Mouse (Mus musculus) MEL (cell line): ENCODE results near the gene Rinl. TPM values are rescaled to one million over a fixed set of nuclear protein-coding genes. Genes with fewer than 3 reads are reported as not detected.

Source experiments
- DNase-seq: peaks from one replicate; pipeline ENCODE4 v3.0.0; 2011; ENCODE audit warnings: low read depth, low spot score
- H3K27ac ChIP-seq: 2 replicates; pipeline ENCODE4 v1.5.1; 2012; ENCODE audit warnings: low read depth, mild to moderate bottlenecking, control low read depth, low read length, moderate library complexity; ENCODE audit not compliant: control insufficient read depth
- H3K27me3 ChIP-seq, 2 experiments: fragments of 150-350 bp in 1 of 2; sonication (generic) in 1 of 2; 2 replicates each; pipeline ENCODE4 v1.6.1; 2012; ENCODE audit warnings: low read length in 2 of 2, mild to moderate bottlenecking in 2 of 2, improper control_type of control experiment in 1 of 2, moderate library complexity in 1 of 2; ENCODE audit not compliant: insufficient read depth in 2 of 2, control insufficient read depth in 1 of 2
- H3K36me3 ChIP-seq, 2 experiments: 2 replicates each; pipeline ENCODE4 v1.6.1; 2012 to 2014; ENCODE audit warnings: low read length in 2 of 2, improper control_type of control experiment in 1 of 2, inconsistent platforms in 1 of 2, mild to moderate bottlenecking in 1 of 2; ENCODE audit not compliant: insufficient read depth in 2 of 2, control insufficient read depth in 1 of 2
- H3K4me1 ChIP-seq, 2 experiments: fragments of 150-350 bp in 1 of 2; sonication (generic) in 1 of 2; 2 replicates each; pipeline ENCODE4 v1.6.1; 2012; ENCODE audit warnings: low read length in 2 of 2, improper control_type of control experiment in 1 of 2, mild to moderate bottlenecking in 1 of 2; ENCODE audit not compliant: insufficient read depth in 2 of 2, control insufficient read depth in 1 of 2
- H3K4me3 ChIP-seq, 2 experiments: fragments of 150-350 bp in 1 of 2; sonication (generic) in 1 of 2; 2 replicates each; pipeline ENCODE4 v1.5.1; 2012; ENCODE audit warnings: low read depth in 2 of 2, low read length in 2 of 2, mild to moderate bottlenecking in 2 of 2, moderate library complexity in 2 of 2, control low read depth in 1 of 2, improper control_type of control experiment in 1 of 2; ENCODE audit not compliant: control insufficient read depth in 1 of 2, insufficient read depth in 1 of 2
- H3K79me2 ChIP-seq: 2 replicates; pipeline ENCODE4 v1.6.1; 2012; ENCODE audit warnings: mild to moderate bottlenecking, low read length, moderate library complexity; ENCODE audit not compliant: control insufficient read depth, poor library complexity, insufficient read depth
- H3K9ac ChIP-seq: 2 replicates; pipeline ENCODE4 v1.6.1; 2012; ENCODE audit warnings: low read depth, mild to moderate bottlenecking, control low read depth, low read length, moderate library complexity; ENCODE audit not compliant: control insufficient read depth, poor library complexity, severe bottlenecking
- H3K9me3 ChIP-seq: fragments of 150-350 bp; sonication (generic); replicated peaks from 2 replicates; pipeline ENCODE4 v1.6.1; 2012; ENCODE audit warnings: mild to moderate bottlenecking, low read length, improper control_type of control experiment, moderate library complexity; ENCODE audit not compliant: insufficient read depth
- CHD1 ChIP-seq: IDR thresholded peaks from 2 replicates; pipeline ENCODE4 v1.6.1; 2012; ENCODE audit warnings: low read depth, mild to moderate bottlenecking, inconsistent platforms, low read length, improper control_type of control experiment
- ELF1 ChIP-seq: IDR thresholded peaks from 2 replicates; pipeline ENCODE4 v1.6.1; 2014; ENCODE audit warnings: low read depth, mild to moderate bottlenecking, inconsistent platforms, low read length, improper control_type of control experiment, moderate library complexity
- EP300 ChIP-seq, 2 experiments: IDR thresholded peaks; 2 replicates each; pipeline ENCODE4 v1.6.1; 2011; ENCODE audit warnings: improper control_type of control experiment in 2 of 2, low read length in 2 of 2, low read depth in 1 of 2, mild to moderate bottlenecking in 1 of 2
- GATA1 ChIP-seq: IDR thresholded peaks from 2 replicates; pipeline ENCODE4 v1.6.1; 2011; ENCODE audit warnings: low read depth, low read length, improper control_type of control experiment
- HCFC1 ChIP-seq: IDR thresholded peaks from 2 replicates; pipeline ENCODE4 v1.6.1; 2012; ENCODE audit warnings: low read depth, mild to moderate bottlenecking, inconsistent platforms, low read length, improper control_type of control experiment, moderate library complexity
- MAFK ChIP-seq: IDR thresholded peaks from 2 replicates; pipeline ENCODE4 v1.6.1; 2011; ENCODE audit warnings: low read depth, mild to moderate bottlenecking, low read length, improper control_type of control experiment, borderline replicate concordance
- MEF2A ChIP-seq: IDR thresholded peaks from 2 replicates; pipeline ENCODE4 v1.6.1; 2014; ENCODE audit warnings: low read depth, mild to moderate bottlenecking, inconsistent platforms, low read length, improper control_type of control experiment; ENCODE audit not compliant: poor library complexity, insufficient replicate concordance, severe bottlenecking; ENCODE audit errors: extremely low read depth
- MXI1 ChIP-seq: IDR thresholded peaks from 2 replicates; pipeline ENCODE4 v1.6.1; 2011; ENCODE audit warnings: mild to moderate bottlenecking, low read depth, low read length, improper control_type of control experiment
- POLR2AphosphoS5 ChIP-seq: IDR thresholded peaks from 2 replicates; pipeline ENCODE4 v1.6.1; 2012; ENCODE audit warnings: low read depth, borderline replicate concordance, mild to moderate bottlenecking, inconsistent platforms, low read length, moderate library complexity, mixed read lengths
- SIN3A ChIP-seq: IDR thresholded peaks from 2 replicates; pipeline ENCODE4 v1.6.1; 2012; ENCODE audit warnings: low read length, improper control_type of control experiment, inconsistent platforms
- TAL1 ChIP-seq: IDR thresholded peaks from 2 replicates; pipeline ENCODE4 v1.6.1; 2012; ENCODE audit warnings: mild to moderate bottlenecking, inconsistent platforms, low read length, moderate library complexity, mixed read lengths
- TBP ChIP-seq: IDR thresholded peaks from 2 replicates; pipeline ENCODE4 v1.8.0; 2011; ENCODE audit warnings: low read depth, low read length, improper control_type of control experiment
- TCF12 ChIP-seq: IDR thresholded peaks from 2 replicates; pipeline ENCODE4 v1.6.1; 2014; ENCODE audit warnings: low read depth, mild to moderate bottlenecking, inconsistent platforms, low read length, improper control_type of control experiment, moderate library complexity
- ZKSCAN1 ChIP-seq: IDR thresholded peaks from 2 replicates; pipeline ENCODE4 v1.6.1; 2012; ENCODE audit warnings: low read depth, mild to moderate bottlenecking, inconsistent platforms, low read length, improper control_type of control experiment, moderate library complexity
- ZMIZ1 ChIP-seq: IDR thresholded peaks from 2 replicates; pipeline ENCODE4 v1.6.1; 2012; ENCODE audit warnings: low read depth, mild to moderate bottlenecking, inconsistent platforms, low read length, improper control_type of control experiment, moderate library complexity
- ZNF384 ChIP-seq: IDR thresholded peaks from 2 replicates; pipeline ENCODE4 v1.6.1; 2012; ENCODE audit warnings: low read depth, mild to moderate bottlenecking, inconsistent platforms, low read length, improper control_type of control experiment
- polyA plus RNA-seq, 2 experiments: library from polyadenylated mRNA; stranded (reverse) in 1 of 2; unstranded in 1 of 2; fragments of >175 nt in 1 of 2; fragments of >200 nt in 1 of 2; gene quantifications; 2 replicates each; pipeline versions ENCODE4 v1.2.1 to v1.2.4; 2012; ENCODE audit warnings: low replicate concordance in 2 of 2, low read depth in 1 of 2; ENCODE audit not compliant: insufficient read length in 2 of 2, insufficient read depth in 1 of 2, missing spikeins in 1 of 2
- total RNA-seq: library from RNA; depleted of rRNA; stranded (reverse); fragments of 300-350 nt; gene quantifications from 2 replicates; pipeline ENCODE4 v1.2.3, GENCODE M21; 2012

The Rinl gene
- total and polyA plus RNA-seq, 3 experiments = 39.9 to 63.9 TPM; not detected in 1

DNA sequence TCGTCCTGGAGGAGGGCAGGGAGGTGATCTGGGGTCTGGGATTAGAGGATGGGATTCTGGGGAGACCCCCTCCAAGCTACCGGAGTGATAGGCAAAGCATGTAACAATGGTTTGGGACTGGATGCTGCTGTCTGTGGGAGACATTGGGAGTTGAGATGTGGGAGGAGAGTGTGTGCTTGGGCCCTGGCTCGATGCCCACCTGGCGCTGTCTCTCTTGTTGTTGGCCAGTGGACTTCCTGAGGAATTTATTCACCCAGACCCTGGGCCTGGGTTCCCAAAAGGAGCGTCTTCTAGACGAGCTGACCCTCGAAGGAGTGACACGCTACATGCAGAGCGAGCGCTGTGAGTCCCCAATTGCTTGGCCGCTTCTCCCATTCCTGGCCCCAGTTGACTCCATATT, 16.9 kb upstream of the Rinl start:
- Histone ChIP-seq H3K27ac (no peak overlapping the region), H3K4me1 (peaks cover 27 to 35% of the 10 kb centered on the region in 2 experiments), H3K27me3 (no peaks in the 10 kb centered on the region), H3K79me2 (peaks cover 9% of the 10 kb centered on the region), H3K4me3 (no peak overlapping the region), H3K36me3 (peaks cover 1 to 29% of the 10 kb centered on the region in 2 experiments; a peak in 3 of 4 replicates), H3K9me3 (no peaks in the 10 kb centered on the region), H3K9ac (no peak overlapping the region)
- DNase-seq = no peak
- TF ChIP-seq POLR2AphosphoS5 (no peak), CHD1 (no peak), GATA1 (no peak), ZNF384 (no peak), TCF12 (no peak)

DNA sequence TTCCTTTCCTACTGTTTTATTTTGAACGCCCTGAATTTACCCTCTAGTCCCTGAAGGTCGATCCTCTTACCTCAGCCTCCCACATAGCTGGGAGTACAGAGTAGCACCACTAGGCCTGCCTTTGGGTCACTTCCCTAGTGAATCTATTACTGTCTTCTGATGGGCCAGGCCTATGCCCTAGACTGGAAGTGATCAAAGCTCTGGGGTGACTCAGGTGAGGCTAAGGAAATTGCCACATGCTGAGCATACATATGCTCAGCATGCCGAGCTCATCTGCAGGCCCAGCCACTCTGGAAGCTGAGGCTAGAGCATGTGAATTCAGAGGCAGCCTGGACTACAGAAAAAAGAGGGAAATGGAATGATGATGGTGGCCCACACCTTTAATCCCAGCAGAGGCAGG, 15.6 kb upstream of the Rinl start:
- Histone ChIP-seq H3K27me3 (no peaks in the 10 kb centered on the region), H3K27ac (no peak overlapping the region)
- TF ChIP-seq EP300 (IDR thresholded peaks at IDR 0.05; ENCODE audit: low read depth in 1 of 2, low read length in 2 of 2) (no peak), ZKSCAN1 (no peak), SIN3A (no peak), TBP (no peak), MAFK (no peak), MXI1 (no peak), ZMIZ1 (no peak), MEF2A (no peak), HCFC1 (no peak), ELF1 (no peak), TAL1 (no peak)
- TF ChIP-seq, all 39 proteins: peak for 0
- Histone ChIP-seq H3K4me3 (no peak overlapping the region), H3K79me2 (peaks cover 4% of the 10 kb centered on the region), H3K4me1 (peaks cover 21 to 24% of the 10 kb centered on the region in 2 experiments), H3K36me3 (peaks cover 1 to 20% of the 10 kb centered on the region in 2 experiments; a peak in 3 of 4 replicates), H3K9me3 (no peaks in the 10 kb centered on the region), H3K9ac (no peak overlapping the region)
- DNase-seq = no peak

- no peak for TF ChIP-seq MAFK
- TF ChIP-seq, all 39 proteins: peak for 0
Measured at GRCm38 (mm10) chr7:28774164-28774563, 14.6 kb upstream of the Rinl start.

More at GRCm38 (mm10) chr7:28774164-28774563, 14.6 kb upstream of the Rinl start:
- no peak for DNase-seq
- Histone ChIP-seq H3K79me2 (peaks cover 4% of the 10 kb centered on the region), H3K4me1 (peaks cover 11 to 15% of the 10 kb centered on the region in 2 experiments), H3K36me3 (peaks cover 1 to 11% of the 10 kb centered on the region in 2 experiments; a peak in 3 of 4 replicates), H3K9me3 (no peaks in the 10 kb centered on the region), H3K27ac (no peak overlapping the region), H3K27me3 (no peaks in the 10 kb centered on the region), H3K4me3 (no peak overlapping the region), H3K9ac (no peak overlapping the region)
